Mouse (Mus musculus) spleen, adult 2 months (tissue): Measurements from ENCODE around the gene Mylk2.

Experiments used
- CTCF ChIP-seq: fragments of 200-500 bp; IDR thresholded peaks from 2 replicates; pipeline ENCODE4 v1.5.1; 2011; ENCODE audit warnings: mild to moderate bottlenecking, inconsistent platforms; ENCODE audit not compliant: insufficient read depth, insufficient read length, insufficient replicate concordance; ENCODE audit errors: extremely low read depth
- POLR2A ChIP-seq: fragments of 200-500 bp; IDR thresholded peaks from 2 replicates; pipeline ENCODE4 v1.6.1; 2011; ENCODE audit warnings: low read depth, low read length, inconsistent platforms

- TF ChIP-seq POLR2A (no peak), CTCF (no peak)
Observed at GRCm38 (mm10) chr2:152907114-152907943, 3.8 kb upstream of the Mylk2 start.
